Mouse (Mus musculus): ENCODE measurements around the gene Gmcl1.

GRCm38 (mm10) chr6:86689671-86690070, 43.5 kb downstream of the Gmcl1 start:
- no peak for TF ChIP-seq CTCF (IDR thresholded peaks at IDR 0.05; ENCODE audit: low read depth, low read length)
- TF ChIP-seq POLR2A (IDR thresholded peaks at IDR 0.05; ENCODE audit: extremely low read depth, insufficient read depth, low read length) = no peak
